Mouse (Mus musculus) adrenal gland, postnatal 10 days (tissue): ENCODE results near the gene B3gat2. TPM values are rescaled to one million over a fixed set of nuclear protein-coding genes. Genes with fewer than 3 reads are reported as not detected.

Source experiments
- DNase-seq: peaks from one replicate; pipeline ENCODE4 v3.0.0; 2021; ENCODE audit warnings: mixed read lengths
- total RNA-seq, 2 experiments: library from RNA; stranded (reverse); gene quantifications; 2 replicates each; pipeline ENCODE4 v1.2.3; 2021

B3gat2 gene
- total RNA-seq, 2 experiments from 2014 or later: not detected

- DNase-seq: no peak
Observed at GRCm38 (mm10) chr1:23834819-23835218, 73.3 kb downstream of the B3gat2 start.

GRCm38 (mm10) chr1:23836630-23837029 is 75.1 kb downstream of the B3gat2 start:
- no peak for DNase-seq

- no peak for DNase-seq
Observed at GRCm38 (mm10) chr1:23840924-23841323, 79.4 kb downstream of the B3gat2 start.

DNA sequence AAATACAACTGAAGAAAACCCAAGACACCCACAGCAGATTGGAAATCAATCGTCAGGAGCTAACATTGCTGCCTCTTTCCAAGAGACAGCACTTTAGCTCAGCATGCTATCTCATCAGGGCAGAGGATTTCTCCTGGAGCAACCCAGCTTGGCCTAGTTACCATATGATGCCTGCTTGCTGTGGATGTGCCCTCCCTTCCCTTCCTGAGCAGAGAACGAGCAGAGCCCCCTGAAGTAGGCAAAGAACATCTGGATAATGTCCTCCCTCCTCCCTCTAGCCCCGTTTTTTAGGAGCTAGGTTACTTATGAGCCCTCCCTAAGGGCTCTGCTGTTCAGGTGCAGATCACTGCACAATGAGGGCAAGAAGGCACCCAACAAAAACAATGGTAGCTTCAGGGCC is 81.1 kb downstream of the B3gat2 start:
- DNase-seq: no peak

GRCm38 (mm10) chr1:23843790-23844189 is 82.2 kb downstream of the B3gat2 start:
- DNase-seq: no peak

DNA sequence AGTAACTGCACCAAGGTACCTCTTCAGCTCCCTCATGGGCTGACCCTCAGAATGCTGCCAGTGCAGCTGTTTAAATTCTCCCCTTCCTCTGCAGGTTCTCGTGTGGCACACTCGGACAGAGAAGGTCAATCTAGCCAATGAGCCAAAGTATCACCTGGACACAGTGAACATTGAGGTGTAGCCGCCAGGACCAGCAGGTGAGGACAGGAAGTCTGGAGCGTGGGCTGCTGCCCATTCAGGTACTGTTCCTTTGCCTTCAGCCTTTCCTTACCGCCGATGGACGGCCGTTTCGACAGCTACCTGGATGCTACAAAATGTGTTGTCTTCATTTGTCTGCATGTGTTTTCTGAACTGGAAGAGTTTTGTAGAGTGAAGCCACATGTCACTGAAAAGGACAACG is 83.5 kb downstream of the B3gat2 start:
- DNase-seq: no peak

- no peak for DNase-seq
Observed at GRCm38 (mm10) chr1:23846044-23846680, 84.6 kb downstream of the B3gat2 start.

DNA sequence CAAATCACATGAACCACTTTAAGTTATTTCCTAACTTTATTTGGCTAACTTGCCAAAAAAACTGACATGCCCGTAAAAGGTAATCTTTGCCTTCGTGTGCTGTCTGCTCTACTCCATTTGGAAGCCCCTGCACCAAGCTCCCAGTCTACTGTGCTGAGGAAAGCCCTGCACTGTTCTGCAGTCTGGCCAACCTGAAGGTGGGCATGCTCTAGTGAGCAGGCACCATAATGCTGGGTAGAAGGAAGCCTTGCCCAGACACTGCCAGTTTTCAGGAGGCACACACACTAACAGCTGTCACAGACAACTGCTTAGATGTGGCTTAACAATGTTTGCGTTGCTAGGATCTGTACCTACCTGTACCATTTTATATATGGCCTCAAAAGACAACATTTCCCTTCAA is 94.1 kb downstream of the B3gat2 start:
- DNase-seq: no peak

DNA sequence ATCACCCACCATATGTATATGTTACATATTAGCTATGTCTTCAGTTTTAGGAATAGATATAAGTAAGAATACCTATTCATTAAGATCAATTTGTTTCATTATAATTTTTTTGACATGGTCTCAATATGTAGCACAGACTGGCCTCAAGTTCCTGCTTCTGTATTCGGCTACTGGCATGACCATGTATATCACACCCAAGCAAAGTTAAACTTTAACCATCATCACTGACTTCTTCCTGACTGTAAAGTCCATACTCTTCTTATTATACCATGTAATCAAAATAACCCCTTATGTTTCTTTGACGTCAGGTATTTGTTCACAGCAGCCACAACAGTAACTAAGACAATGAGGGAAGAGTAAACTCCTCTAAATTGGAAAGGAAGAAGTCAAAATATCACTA is 99.4 kb downstream of the B3gat2 start:
- DNase-seq: no peak

DNA sequence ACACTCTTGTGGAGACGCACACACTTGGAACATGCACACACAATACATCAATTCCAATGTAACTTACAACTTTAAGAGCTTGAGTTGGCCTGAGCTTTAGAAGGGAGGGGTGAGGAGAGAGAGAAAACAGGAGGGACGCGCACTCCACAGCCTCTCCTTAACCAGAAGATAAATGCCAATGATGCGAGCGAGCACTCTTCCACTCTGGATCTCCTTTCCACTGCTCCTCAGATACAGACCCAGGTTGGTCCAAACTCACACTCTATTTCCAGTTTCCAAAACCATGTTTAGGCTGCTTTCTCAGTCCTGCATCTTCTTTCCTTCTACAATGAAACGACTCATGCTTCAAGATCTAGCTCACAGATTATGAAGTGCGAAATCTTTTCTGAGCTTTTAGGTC is 104.0 kb downstream of the B3gat2 start:
- DNase-seq: no peak

- DNase-seq: no peak
Observed at GRCm38 (mm10) chr1:23867350-23867862, 105.9 kb downstream of the B3gat2 start.

GRCm38 (mm10) chr1:23872194-23872593 is 110.6 kb downstream of the B3gat2 start:
- DNase-seq: no peak

- no peak for DNase-seq
Observed at GRCm38 (mm10) chr1:23882681-23883080, 121.1 kb downstream of the B3gat2 start.

DNA sequence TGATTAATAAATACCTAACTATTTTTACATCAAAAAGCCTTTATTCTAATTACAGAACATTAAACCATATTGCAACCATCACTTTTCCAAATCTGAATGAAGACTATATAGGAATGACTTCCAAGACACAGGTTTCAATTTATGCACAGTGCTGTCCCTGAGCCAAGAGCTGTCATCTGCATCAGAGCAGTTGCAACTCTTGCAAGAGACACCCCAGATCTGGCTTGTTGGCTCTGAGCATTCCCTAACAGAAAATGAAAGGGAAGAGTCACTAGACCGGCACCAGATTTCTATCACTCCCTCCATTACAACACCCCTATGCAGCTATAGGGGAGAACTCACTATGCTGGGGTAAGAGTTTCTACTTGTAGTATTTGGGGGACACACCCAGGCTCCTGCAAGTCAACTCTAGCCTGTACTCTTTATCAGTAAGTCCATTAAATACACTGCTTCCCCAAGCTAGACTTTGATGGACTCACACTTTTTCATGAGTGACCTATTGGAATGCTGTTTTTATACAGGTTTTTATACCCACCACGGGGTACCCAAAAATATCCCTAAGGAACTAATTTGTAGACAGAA is 122.6 kb downstream of the B3gat2 start:
- DNase-seq: no peak

- no peak for DNase-seq
Observed at GRCm38 (mm10) chr1:23884914-23885313, 123.4 kb downstream of the B3gat2 start.

GRCm38 (mm10) chr1:23892072-23892471 is 130.5 kb downstream of the B3gat2 start:
- no peak for DNase-seq

Other genes starting within 250 kb of the B3gat2 start
- 10 to 100 TPM; 72.0 to 72.7 TPM for gene Smap1, start 160.6 kb downstream of the B3gat2 start, total RNA-seq
- gene Sdhaf4, start 243.9 kb downstream of the B3gat2 start, total RNA-seq: 10 to 100 TPM; 62.3 to 75.4 TPM